Mouse (Mus musculus) kidney, embryonic 14.5 days (tissue): ENCODE results near the gene Gtf3c5. TPM values are rescaled to one million over a fixed set of nuclear protein-coding genes. Genes with fewer than 3 reads are reported as not detected.

ENCODE experiments used
- ATAC-seq: fragments of 200-750 bp; cut with Nextera tagmentation; 2 replicates; pipeline ENCODE4 v1.8.0; 2017; ENCODE audit warnings: moderate number of reproducible peaks, mild to moderate bottlenecking, moderate TSS enrichment, moderate library complexity; ENCODE audit not compliant: low FRiP score, low TSS enrichment
- H3K27ac ChIP-seq: fragments of 300-500 bp; sonication (generic); 2 replicates; pipeline ENCODE4 v1.5.1; 2014; ENCODE audit warnings: low read depth, mild to moderate bottlenecking, low read length, moderate library complexity, mixed read lengths
- H3K27me3 ChIP-seq: fragments of 300-500 bp; sonication (generic); 2 replicates; pipeline ENCODE4 v1.6.1; 2014; ENCODE audit warnings: mild to moderate bottlenecking, low read length; ENCODE audit not compliant: control insufficient read depth, insufficient read depth
- H3K36me3 ChIP-seq: fragments of 300-500 bp; sonication (generic); 2 replicates; pipeline ENCODE4 v1.6.1; 2014; ENCODE audit warnings: low read length, mixed read lengths; ENCODE audit not compliant: control insufficient read depth, insufficient read depth
- H3K4me1 ChIP-seq: fragments of 300-500 bp; sonication (generic); 2 replicates; pipeline ENCODE4 v1.6.1; 2014; ENCODE audit warnings: low read length, mixed read lengths; ENCODE audit not compliant: control insufficient read depth, insufficient read depth
- H3K4me2 ChIP-seq: fragments of 300-500 bp; sonication (generic); replicated peaks from 2 replicates; pipeline ENCODE4 v1.6.1; 2014; ENCODE audit warnings: low read depth, mild to moderate bottlenecking, low read length
- H3K4me3 ChIP-seq: fragments of 300-500 bp; sonication (generic); 2 replicates; pipeline ENCODE4 v1.5.1; 2014; ENCODE audit warnings: mild to moderate bottlenecking, low read length
- H3K9ac ChIP-seq: fragments of 300-500 bp; sonication (generic); 2 replicates; pipeline ENCODE4 v1.6.1; 2014; ENCODE audit warnings: low read depth, mild to moderate bottlenecking, low read length, moderate library complexity
- H3K9me3 ChIP-seq: fragments of 300-500 bp; sonication (generic); 2 replicates; pipeline ENCODE4 v1.6.1; 2016; ENCODE audit warnings: low read length; ENCODE audit not compliant: control insufficient read depth
- WGBS: fragments of 180-500 bp; shearing (Covaris S2); extraction: QIAGEN DNeasy Blood & Tissue Kit; methylation state at CpG from one replicate; pipeline ENCODE4 v1.1.7; 2014; 5-methylcytosine and 5-hydroxymethylcytosine counted together
- polyA plus RNA-seq: library from polyadenylated mRNA; unstranded; fragments of >200 nt; fragmentation: Nextera tagmentation; extraction: Ambion mirVana; gene quantifications from 2 replicates; pipeline ENCODE4 v1.2.1, GENCODE M21; 2014

The Gtf3c5 gene
- polyA plus RNA-seq, 1 experiment from 2014 or later, result 35.8 TPM

- no peaks in the 10 kb centered on the region for H3K9me3 ChIP-seq
- 96% methylated on average over 8 of the region's 8 CpGs for WGBS
- no peak overlapping the region for H3K9ac ChIP-seq
- peaks cover 44% of the 10 kb centered on the region for H3K36me3 ChIP-seq
- no peak for ATAC-seq
- peaks cover 8% of the 10 kb centered on the region for H3K4me1 ChIP-seq
- no peaks in the 10 kb centered on the region for H3K27me3 ChIP-seq
- no peak overlapping the region for H3K4me2 ChIP-seq
- H3K4me3 ChIP-seq, result no peak overlapping the region
- no peak overlapping the region for H3K27ac ChIP-seq
These were observed 39.7 kb downstream of the Gtf3c5 start for GRCm38 (mm10) chr2:28543894-28544293.

GRCm38 (mm10) chr2:28540587-28541227 lies 42.8 kb downstream of the Gtf3c5 start:
- no peaks in the 10 kb centered on the region for H3K27me3 ChIP-seq
- WGBS, result 83% methylated on average over 8 of the region's 8 CpGs
- no peak for ATAC-seq
- peaks cover 30% of the 10 kb centered on the region for H3K36me3 ChIP-seq
- no peak overlapping the region for H3K27ac ChIP-seq
- H3K4me3 ChIP-seq, result no peak overlapping the region
- no peaks in the 10 kb centered on the region for H3K9me3 ChIP-seq
- H3K9ac ChIP-seq, result no peak overlapping the region
- H3K4me2 ChIP-seq, result no peak overlapping the region
- peaks cover 22% of the 10 kb centered on the region for H3K4me1 ChIP-seq

DNA sequence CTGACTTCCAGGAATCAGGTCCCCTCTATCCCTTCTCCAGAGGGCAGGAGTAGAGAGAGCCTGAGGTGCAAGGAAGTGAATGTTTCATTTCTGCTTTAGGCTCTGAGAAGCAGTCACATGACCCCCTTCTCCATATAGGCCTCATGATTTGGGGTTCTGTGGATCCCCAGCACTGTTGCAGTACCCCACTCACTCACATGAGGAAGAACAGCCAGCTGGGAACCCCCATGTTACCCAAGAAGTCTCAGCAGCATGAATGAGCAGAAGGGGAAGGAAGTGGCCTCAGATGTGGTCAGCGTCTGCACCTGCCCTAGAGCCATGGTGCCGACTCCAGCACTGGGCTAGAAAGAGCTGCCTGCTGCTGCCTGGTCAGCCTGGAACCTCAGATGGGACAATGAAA lies 43.6 kb downstream of the Gtf3c5 start:
- Histone ChIP-seq H3K4me2 (no peak overlapping the region), H3K9me3 (no peaks in the 10 kb centered on the region), H3K4me1 (peaks cover 28% of the 10 kb centered on the region), H3K27ac (peak overlapping the region; percentile 37; the same call in 1 of the 2 replicates), H3K9ac (peak overlapping the region; percentile 18; the same call in 1 of the 2 replicates), H3K4me3 (no peak overlapping the region), H3K27me3 (no peaks in the 10 kb centered on the region), H3K36me3 (peaks cover 23% of the 10 kb centered on the region)
- 70% methylated on average over 2 of the region's 2 CpGs for WGBS
- no peak for ATAC-seq

DNA sequence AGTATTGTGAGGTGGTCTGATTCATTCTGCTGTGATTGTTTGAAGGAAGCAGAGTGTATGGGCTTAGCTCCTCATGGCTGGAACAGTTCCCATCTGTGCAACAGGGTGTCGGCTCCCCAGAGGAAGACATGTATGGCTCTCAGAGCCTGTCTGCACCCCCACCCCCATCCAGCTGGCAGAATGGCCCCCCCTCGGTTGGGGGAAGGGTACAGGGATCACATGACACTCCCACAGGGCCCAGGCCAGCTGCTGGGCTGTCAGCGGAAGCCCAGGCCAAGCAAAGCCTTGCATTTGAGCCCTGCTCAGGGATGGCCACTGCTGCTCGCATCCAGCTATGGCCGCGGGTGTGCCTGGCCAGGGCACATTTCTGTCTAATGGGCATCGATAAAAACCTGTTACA lies 44.3 kb downstream of the Gtf3c5 start:
- Histone ChIP-seq H3K4me3 (no peak overlapping the region), H3K4me2 (no peak overlapping the region), H3K4me1 (peaks cover 31% of the 10 kb centered on the region), H3K9me3 (no peaks in the 10 kb centered on the region), H3K9ac (peak overlapping the region; percentile 18; the same call in 1 of the 2 replicates), H3K36me3 (peaks cover 18% of the 10 kb centered on the region), H3K27ac (peak overlapping the region; percentile 37; the same call in 1 of the 2 replicates), H3K27me3 (no peaks in the 10 kb centered on the region)
- 41% methylated on average over 7 of the region's 7 CpGs for WGBS
- ATAC-seq, result peak; percentile 21; the same call in 1 of the 2 replicates

- H3K27me3 ChIP-seq, result no peaks in the 10 kb centered on the region
- peaks cover 14% of the 10 kb centered on the region for H3K36me3 ChIP-seq
- no peak overlapping the region for H3K4me2 ChIP-seq
- WGBS, result 75% methylated on average over 1 of the region's 1 CpGs
- peak overlapping the region; percentile 37; the same call in 1 of the 2 replicates for H3K27ac ChIP-seq
- ATAC-seq, result no peak
- no peaks in the 10 kb centered on the region for H3K9me3 ChIP-seq
- peaks cover 35% of the 10 kb centered on the region for H3K4me1 ChIP-seq
- H3K9ac ChIP-seq, result no peak overlapping the region
- no peak overlapping the region for H3K4me3 ChIP-seq
These were observed 44.8 kb downstream of the Gtf3c5 start for GRCm38 (mm10) chr2:28538817-28539128.

GRCm38 (mm10) chr2:28537995-28538816 lies 45.3 kb downstream of the Gtf3c5 start:
- H3K4me2 ChIP-seq, result no peak overlapping the region
- H3K9me3 ChIP-seq, result no peaks in the 10 kb centered on the region
- no peak overlapping the region for H3K27ac ChIP-seq
- peaks cover 10% of the 10 kb centered on the region for H3K36me3 ChIP-seq
- no peak overlapping the region for H3K9ac ChIP-seq
- H3K4me3 ChIP-seq, result no peak overlapping the region
- 81% methylated on average over 8 of the region's 8 CpGs for WGBS
- peaks cover 36% of the 10 kb centered on the region for H3K4me1 ChIP-seq
- no peaks in the 10 kb centered on the region for H3K27me3 ChIP-seq
- ATAC-seq, result no peak

DNA sequence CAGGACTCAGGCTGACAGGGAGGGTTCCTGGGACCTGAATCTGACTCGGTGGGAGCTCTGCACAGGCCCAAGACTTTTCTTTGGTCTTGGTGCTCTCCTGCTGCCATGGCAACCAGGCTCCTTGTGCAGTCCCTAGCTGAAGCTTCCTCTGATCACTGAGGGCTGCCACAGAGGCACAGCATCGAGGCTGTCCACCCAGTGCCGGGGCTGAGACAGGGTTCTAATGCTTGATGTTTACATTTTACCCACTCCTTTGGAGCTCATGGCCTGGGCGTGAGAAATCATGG lies 46.0 kb downstream of the Gtf3c5 start:
- Histone ChIP-seq H3K4me1 (peaks cover 41% of the 10 kb centered on the region), H3K9ac (no peak overlapping the region), H3K27ac (no peak overlapping the region), H3K27me3 (no peaks in the 10 kb centered on the region), H3K36me3 (peaks cover 7% of the 10 kb centered on the region), H3K9me3 (no peaks in the 10 kb centered on the region), H3K4me3 (no peak overlapping the region), H3K4me2 (no peak overlapping the region)
- 50% methylated on average over 4 of the region's 4 CpGs for WGBS
- ATAC-seq, result no peak

DNA sequence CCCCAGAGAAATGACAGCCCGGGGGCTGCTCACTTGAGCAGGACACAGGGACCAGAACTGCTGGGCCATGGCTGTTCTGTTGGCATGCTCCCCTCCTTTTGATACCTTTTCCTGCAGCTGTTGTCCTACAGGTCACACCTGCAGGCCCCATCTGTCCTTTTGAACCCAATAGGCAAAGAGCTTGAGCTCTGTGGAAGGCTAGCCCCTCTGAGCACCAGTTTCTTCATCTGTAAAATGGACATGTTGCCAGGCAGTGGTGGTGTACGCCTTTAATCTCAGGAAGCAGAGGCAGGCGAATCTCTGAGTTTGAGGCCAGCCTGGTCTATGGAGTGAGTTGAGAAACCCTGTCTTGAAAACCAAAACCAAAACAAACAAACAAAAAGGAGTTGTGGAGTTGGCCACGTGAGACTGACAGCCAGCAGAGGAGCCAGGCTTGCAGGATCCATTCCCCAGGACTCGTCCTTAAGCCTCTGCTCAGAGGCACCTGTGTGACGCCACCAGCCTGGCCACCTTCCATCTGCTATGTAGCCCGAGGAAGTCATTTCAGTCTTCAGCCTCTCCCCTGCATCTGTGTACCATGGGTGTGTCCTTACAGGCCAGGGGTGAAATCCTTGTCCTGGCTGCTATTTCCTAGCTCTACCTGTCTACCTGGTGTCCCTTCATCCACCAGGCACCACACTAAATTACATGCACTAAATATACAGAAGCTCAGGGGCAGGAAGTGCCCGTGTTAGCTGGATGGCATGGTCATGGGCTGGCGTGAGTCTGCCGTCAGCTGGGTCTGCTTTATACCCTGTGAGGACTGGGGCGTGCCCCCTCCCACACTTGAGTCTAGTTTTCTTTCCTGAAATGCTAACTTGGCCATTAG lies 46.6 kb downstream of the Gtf3c5 start:
- no peak for ATAC-seq
- no peak overlapping the region for H3K4me3 ChIP-seq
- H3K36me3 ChIP-seq, result peaks cover 1% of the 10 kb centered on the region
- H3K27ac ChIP-seq, result no peak overlapping the region
- 84% methylated on average over 11 of the region's 11 CpGs for WGBS
- no peak overlapping the region for H3K9ac ChIP-seq
- H3K27me3 ChIP-seq, result no peaks in the 10 kb centered on the region
- H3K4me2 ChIP-seq, result no peak overlapping the region
- peaks cover 47% of the 10 kb centered on the region for H3K4me1 ChIP-seq
- no peaks in the 10 kb centered on the region for H3K9me3 ChIP-seq
